Mouse (Mus musculus) cerebellum, adult 2 months (tissue): ENCODE measurements around the gene Wnt7b.
A peak's percentile ranks its signal among the peaks of the same experiment; 100 is the strongest.

ENCODE experiments used
- CTCF ChIP-seq: fragments of 200-500 bp; IDR thresholded peaks from 2 replicates; pipeline ENCODE4 v1.5.1; 2011; ENCODE audit warnings: low read depth, mild to moderate bottlenecking, control low read depth, low read length, moderate library complexity, borderline replicate concordance; ENCODE audit not compliant: insufficient read depth
- POLR2A ChIP-seq: fragments of 200-500 bp; IDR thresholded peaks from 2 replicates; pipeline ENCODE4 v1.6.1; 2011; ENCODE audit warnings: low read length, control low read depth, borderline replicate concordance; ENCODE audit not compliant: insufficient read depth

- TF ChIP-seq CTCF = peak; percentile 70; the same call in 1 of the 2 replicates
- TF ChIP-seq POLR2A = no peak
Observed at GRCm38 (mm10) chr15:85583504-85583903, 1.2 kb upstream of the Wnt7b start.
